Mouse (Mus musculus) granulocyte monocyte progenitor cell, adult 5-6 weeks (primary cell): ENCODE data around the gene Chrne. TPM values are rescaled to one million over a fixed set of nuclear protein-coding genes. Genes with fewer than 3 reads are reported as not detected.

ENCODE experiments used
- total RNA-seq, 2 experiments: library from RNA; stranded (forward) in 1 of 2; stranded (reverse) in 1 of 2; fragments of 200-712, 200-1000 nt in 1 of 2; fragments of >200 nt in 1 of 2; fragmentation: Nextera tagmentation in 1 of 2; gene quantifications; 2 replicates each; pipeline ENCODE4 v1.2.3; 2014 to 2017

The Chrne gene
- total RNA-seq, 2 experiments from 2014 or later: not detected

Other genes starting within 250 kb of the Chrne start
- 31.6 and 33.0 TPM in 2 replicates for gene Pelp1, start 209.2 kb downstream of the Chrne start, total RNA-seq (2014; fragmentation: Nextera tagmentation)
- 9.9 and 12.7 TPM in 2 replicates for gene Pelp1, start 209.2 kb downstream of the Chrne start, total RNA-seq (2017)
- gene Arrb2, start 186.6 kb downstream of the Chrne start, total RNA-seq (2014; fragmentation: Nextera tagmentation): 63.2 and 69.8 TPM in 2 replicates
- gene Arrb2, start 186.6 kb downstream of the Chrne start, total RNA-seq (2017): 41.1 and 74.9 TPM in 2 replicates
- gene Med11, start 167.3 kb downstream of the Chrne start, total RNA-seq (2014; fragmentation: Nextera tagmentation): 19.7 and 28.5 TPM in 2 replicates
- 31.5 and 35.8 TPM in 2 replicates for gene Med11, start 167.3 kb downstream of the Chrne start, total RNA-seq (2017)
- not detected in 2 replicates for gene Zmynd15, start 159.8 kb downstream of the Chrne start, total RNA-seq (2014; fragmentation: Nextera tagmentation)
- gene Zmynd15, start 159.8 kb downstream of the Chrne start, total RNA-seq (2017): not detected in 2 replicates
- not detected in 2 replicates for gene Cxcl16, start 159.2 kb downstream of the Chrne start, total RNA-seq (2014; fragmentation: Nextera tagmentation)
- 0.22 TPM in 1 of 2 replicates, not detected in the other for gene Cxcl16, start 159.2 kb downstream of the Chrne start, total RNA-seq (2017)
- gene Tm4sf5, start 114.0 kb downstream of the Chrne start, total RNA-seq (2014; fragmentation: Nextera tagmentation): not detected in 2 replicates
- gene Tm4sf5, start 114.0 kb downstream of the Chrne start, total RNA-seq (2017): not detected in 2 replicates
- not detected in 2 replicates for gene Vmo1, start 104.6 kb downstream of the Chrne start, total RNA-seq (2014; fragmentation: Nextera tagmentation)
- gene Vmo1, start 104.6 kb downstream of the Chrne start, total RNA-seq (2017): not detected in 2 replicates
- gene Gltpd2, start 100.0 kb downstream of the Chrne start, total RNA-seq (2014; fragmentation: Nextera tagmentation): not detected in 2 replicates
- not detected in 2 replicates for gene Gltpd2, start 100.0 kb downstream of the Chrne start, total RNA-seq (2017)
- gene Psmb6, start 93.8 kb downstream of the Chrne start, total RNA-seq (2014; fragmentation: Nextera tagmentation): 243 and 281 TPM in 2 replicates
- 290 and 384 TPM in 2 replicates for gene Psmb6, start 93.8 kb downstream of the Chrne start, total RNA-seq (2017)
- not detected in 2 replicates for gene Gm40193, start 86.3 kb downstream of the Chrne start, total RNA-seq (2014; fragmentation: Nextera tagmentation)
- gene Gm40193, start 86.3 kb downstream of the Chrne start, total RNA-seq (2017): not detected in 2 replicates
- 0.99 and 6.2 TPM in 2 replicates for gene Pld2, start 79.2 kb downstream of the Chrne start, total RNA-seq (2014; fragmentation: Nextera tagmentation)
- 0.10 and 0.26 TPM in 2 replicates for gene Pld2, start 79.2 kb downstream of the Chrne start, total RNA-seq (2017)
- gene Mink1, start 56.3 kb downstream of the Chrne start, total RNA-seq (2014; fragmentation: Nextera tagmentation): 25.0 and 36.1 TPM in 2 replicates
- gene Mink1, start 56.3 kb downstream of the Chrne start, total RNA-seq (2017): 11.2 and 13.3 TPM in 2 replicates
- 1.2 TPM in 1 of 2 replicates, not detected in the other for gene 4930544D05Rik, start 3.4 kb downstream of the Chrne start, total RNA-seq (2014; fragmentation: Nextera tagmentation)
- gene 4930544D05Rik, start 3.4 kb downstream of the Chrne start, total RNA-seq (2017): not detected in 2 replicates
- gene Gp1ba, start 19.9 kb upstream of the Chrne start, total RNA-seq (2014; fragmentation: Nextera tagmentation): not detected in 2 replicates
- gene Gp1ba, start 19.9 kb upstream of the Chrne start, total RNA-seq (2017): not detected in 2 replicates
- 35.4 and 51.1 TPM in 2 replicates for gene Rnf167, start 28.0 kb upstream of the Chrne start, total RNA-seq (2014; fragmentation: Nextera tagmentation)
- 32.7 and 34.6 TPM in 2 replicates for gene Rnf167, start 28.0 kb upstream of the Chrne start, total RNA-seq (2017)
- gene Slc25a11, start 28.3 kb upstream of the Chrne start, total RNA-seq (2014; fragmentation: Nextera tagmentation): 80.9 and 91.7 TPM in 2 replicates
- gene Slc25a11, start 28.3 kb upstream of the Chrne start, total RNA-seq (2017): 63.3 and 67.7 TPM in 2 replicates
- gene Pfn1, start 35.4 kb upstream of the Chrne start, total RNA-seq (2014; fragmentation: Nextera tagmentation): 1,205 and 1,364 TPM in 2 replicates
- gene Pfn1, start 35.4 kb upstream of the Chrne start, total RNA-seq (2017): 425 and 461 TPM in 2 replicates
- gene Eno3, start 38.0 kb upstream of the Chrne start, total RNA-seq (2014; fragmentation: Nextera tagmentation): 14.9 and 18.9 TPM in 2 replicates
- 4.5 and 5.9 TPM in 2 replicates for gene Eno3, start 38.0 kb upstream of the Chrne start, total RNA-seq (2017)
- 91.0 and 130 TPM in 2 replicates for gene Spag7, start 50.2 kb upstream of the Chrne start, total RNA-seq (2014; fragmentation: Nextera tagmentation)
- 46.8 and 49.8 TPM in 2 replicates for gene Spag7, start 50.2 kb upstream of the Chrne start, total RNA-seq (2017)
- gene Camta2, start 68.9 kb upstream of the Chrne start, total RNA-seq (2014; fragmentation: Nextera tagmentation): 18.7 and 25.2 TPM in 2 replicates
- 1.5 and 3.0 TPM in 2 replicates for gene Camta2, start 68.9 kb upstream of the Chrne start, total RNA-seq (2017)
- not detected in 2 replicates for gene Inca1, start 80.9 kb upstream of the Chrne start, total RNA-seq (2014; fragmentation: Nextera tagmentation)
- gene Inca1, start 80.9 kb upstream of the Chrne start, total RNA-seq (2017): not detected in 2 replicates
- gene Kif1c, start 81.3 kb upstream of the Chrne start, total RNA-seq (2014; fragmentation: Nextera tagmentation): 3.6 and 8.3 TPM in 2 replicates
- gene Kif1c, start 81.3 kb upstream of the Chrne start, total RNA-seq (2017): 4.5 and 5.7 TPM in 2 replicates
- 0.45 and 2.1 TPM in 2 replicates for gene Zfp3, start 145.0 kb upstream of the Chrne start, total RNA-seq (2014; fragmentation: Nextera tagmentation)
- 0.26 and 1.0 TPM in 2 replicates for gene Zfp3, start 145.0 kb upstream of the Chrne start, total RNA-seq (2017)
- not detected in 2 replicates for gene Scimp, start 193.4 kb upstream of the Chrne start, total RNA-seq (2014; fragmentation: Nextera tagmentation)
- not detected in 2 replicates for gene Scimp, start 193.4 kb upstream of the Chrne start, total RNA-seq (2017)
- 20.4 and 22.5 TPM in 2 replicates for gene Rabep1, start 225.6 kb upstream of the Chrne start, total RNA-seq (2014; fragmentation: Nextera tagmentation)
- gene Rabep1, start 225.6 kb upstream of the Chrne start, total RNA-seq (2017): 32.1 and 36.9 TPM in 2 replicates